Mouse (Mus musculus) skeletal muscle tissue, adult 2 months (tissue): ENCODE data around the gene Insc.
"Not testable (repeated sequence)": the region's sequence is repeated elsewhere in the genome, so short reads cannot be mapped to it uniquely, and the experiment has no call there.

Experiments
- DNase-seq: peaks from one replicate; pipeline ENCODE4 v3.0.0-alpha.2; 2012; ENCODE audit warnings: low read depth, low spot score

Gene Insc

DNA sequence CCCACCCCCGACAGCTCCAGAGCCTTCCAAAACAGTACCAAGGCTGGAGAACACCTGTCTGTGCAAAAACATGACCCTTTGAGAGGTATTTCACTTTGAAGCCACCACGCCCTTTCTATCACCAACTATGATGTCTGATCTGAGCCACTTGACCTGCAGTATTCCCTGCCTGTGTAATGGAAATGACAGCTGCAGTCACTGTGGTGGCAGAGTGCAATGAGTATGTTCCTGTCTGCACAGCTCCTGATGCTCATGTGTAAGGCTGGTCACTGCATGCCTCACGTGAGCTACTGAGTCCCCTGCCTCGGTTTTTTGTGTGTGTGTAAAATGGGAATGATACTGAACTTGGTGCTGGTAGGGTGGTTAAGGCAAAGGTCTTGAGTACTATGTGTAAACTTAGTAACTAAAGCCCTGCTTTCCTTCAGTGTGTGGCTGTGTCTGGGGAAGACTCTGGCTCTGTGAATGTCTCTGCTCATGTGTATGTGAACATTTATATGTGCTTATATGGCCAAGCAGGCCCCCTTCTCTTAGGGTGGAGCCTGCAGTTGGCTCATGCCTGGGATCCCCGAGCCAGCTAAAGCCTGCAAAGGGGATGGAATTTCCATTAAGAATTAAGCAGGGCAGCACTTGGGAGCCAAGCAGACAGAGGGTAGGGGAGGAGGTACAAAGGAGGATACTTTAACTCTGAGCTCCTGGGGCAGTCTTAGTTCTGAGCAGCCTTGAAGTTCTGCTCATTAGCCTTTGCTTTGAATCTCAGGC lies at the start of gene Insc:
Insc (plus strand) TSS at position 673 of the 759 bp plus-strand sequence.
- DNase-seq: no peak

GRCm38 (mm10) chr7:114700871-114701270 lies 42.6 kb upstream of the Insc start:
- DNase-seq: no peak

DNA sequence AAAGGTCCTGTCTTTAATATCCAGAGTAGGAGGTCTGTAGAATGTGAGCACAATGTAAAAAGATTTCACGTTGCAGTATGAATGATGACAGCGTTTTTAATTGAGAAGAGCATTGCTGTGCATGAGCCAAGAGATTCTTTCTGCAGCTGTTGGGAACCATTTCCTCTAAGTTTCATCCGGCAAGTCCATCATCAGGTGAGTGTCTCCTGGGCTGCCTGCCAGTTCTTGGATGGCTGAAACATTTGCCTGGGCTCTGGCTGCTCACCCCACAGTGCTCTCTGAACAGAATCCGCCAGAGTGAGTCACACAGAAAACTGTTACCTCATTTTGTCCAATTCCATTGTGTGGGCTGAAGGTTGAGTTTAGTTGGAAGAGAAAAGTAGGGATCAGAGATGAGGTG lies 36.8 kb upstream of the Insc start:
- DNase-seq: no peak

GRCm38 (mm10) chr7:114707398-114707797 lies 36.1 kb upstream of the Insc start:
- DNase-seq: no peak

GRCm38 (mm10) chr7:114710419-114710818 lies 33.1 kb upstream of the Insc start:
- no peak for DNase-seq

DNA sequence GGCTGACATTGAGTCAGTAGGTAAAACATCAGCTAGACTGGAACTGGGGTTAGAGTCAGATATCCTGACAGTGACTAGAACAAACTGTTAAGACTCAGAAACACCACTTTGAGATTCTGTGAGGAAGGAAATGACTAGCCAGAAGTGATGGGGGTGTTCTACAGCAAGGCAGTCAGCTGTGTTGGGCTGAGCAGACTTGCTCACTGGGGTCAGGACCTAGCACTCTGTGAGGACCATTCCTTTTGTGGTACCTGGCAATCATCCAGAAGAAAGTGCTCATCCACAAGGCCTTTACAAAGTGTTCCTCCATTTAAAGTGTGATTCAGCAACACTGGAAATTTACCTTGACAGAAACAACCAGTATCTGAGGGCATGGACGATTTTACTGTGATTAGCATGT lies 31.0 kb upstream of the Insc start:
- DNase-seq: no peak

- DNase-seq: no peak
Measured at GRCm38 (mm10) chr7:114718300-114718699, 25.2 kb upstream of the Insc start, which contains the start of gene Calcb. Calcb (plus strand) TSS chr7:114718643.

DNA sequence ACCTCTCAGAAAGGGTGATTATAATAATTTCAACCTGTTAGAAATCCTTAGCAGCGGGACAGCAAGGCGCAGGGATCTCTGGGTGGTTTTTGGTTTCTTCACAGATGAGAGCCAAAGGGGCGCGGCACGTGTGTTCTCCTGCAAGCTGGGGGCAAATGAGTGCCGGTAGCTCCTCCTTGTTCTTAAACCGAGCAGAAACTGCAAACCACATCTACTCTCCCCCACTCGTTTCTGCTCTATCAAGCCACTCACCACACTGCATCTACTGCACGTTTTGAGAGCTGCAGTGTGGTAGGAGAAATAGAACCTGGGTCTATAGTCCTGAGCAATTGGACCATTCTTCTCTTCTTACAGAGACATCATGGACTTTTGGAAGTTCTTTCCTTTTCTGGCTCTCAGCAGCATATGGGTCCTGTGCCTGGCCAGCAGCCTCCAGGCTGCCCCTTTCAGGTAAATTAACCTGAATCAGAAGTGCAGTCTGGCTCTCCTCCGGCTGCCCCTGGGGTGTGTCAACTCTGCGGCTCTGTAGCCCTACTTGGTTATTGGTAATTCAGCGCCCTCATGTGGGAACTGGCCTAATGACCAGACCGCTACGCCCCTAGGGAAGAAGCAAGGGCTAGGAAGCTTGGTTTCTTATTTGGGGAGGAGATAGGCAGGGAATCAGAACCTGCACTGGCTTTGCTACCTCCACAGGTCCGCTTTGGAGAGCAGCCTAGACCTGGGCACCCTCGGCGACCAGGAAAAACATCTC lies 23.9 kb upstream of the Insc start:
- DNase-seq: no peak

DNA sequence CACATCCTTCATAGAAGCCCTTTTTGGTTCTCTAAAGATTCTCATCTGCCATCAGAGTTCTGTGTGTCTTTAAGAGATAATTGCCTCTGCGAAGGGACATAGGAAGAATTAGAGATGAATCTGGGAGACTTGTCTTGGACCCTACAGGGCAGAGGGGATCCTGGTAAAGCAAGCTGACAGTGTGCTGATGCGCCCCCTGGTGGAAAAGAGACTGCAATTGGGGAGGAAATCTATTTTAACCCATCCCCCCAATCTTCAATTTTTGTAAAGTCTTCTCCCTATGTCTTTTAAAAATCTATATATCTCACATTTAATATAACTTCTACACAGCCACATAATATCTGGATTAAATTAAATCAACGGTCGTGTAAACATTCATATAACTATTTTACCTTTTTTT lies 13.8 kb upstream of the Insc start:
- not testable (repeated sequence) for DNase-seq

DNA sequence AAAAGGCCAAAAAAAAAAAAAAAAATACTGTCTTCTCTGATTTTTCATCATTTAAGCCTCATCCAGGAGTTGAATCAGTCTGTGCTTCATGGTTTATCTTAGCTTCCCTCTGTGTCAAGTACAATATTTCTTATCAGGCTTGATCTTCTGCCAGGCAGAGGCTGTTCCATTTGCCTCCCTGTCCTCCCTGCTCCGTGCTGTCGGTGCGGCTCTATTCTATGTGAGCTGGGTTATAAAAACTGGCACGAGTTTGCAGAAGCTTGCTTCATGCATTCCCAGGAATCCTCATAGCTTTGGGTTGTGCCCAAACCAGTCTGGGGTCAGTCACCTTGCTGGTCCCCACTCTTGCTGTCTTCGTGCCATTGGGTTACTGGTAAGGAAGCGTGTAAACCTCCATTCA lies 12.3 kb upstream of the Insc start:
- no peak for DNase-seq

- not testable (repeated sequence) for DNase-seq
Measured at GRCm38 (mm10) chr7:114731700-114732099, 11.8 kb upstream of the Insc start.

- no peak for DNase-seq
Measured at GRCm38 (mm10) chr7:114736256-114736655, 7.2 kb upstream of the Insc start.

GRCm38 (mm10) chr7:114738166-114738565 lies 5.3 kb upstream of the Insc start:
- DNase-seq: no peak

GRCm38 (mm10) chr7:114740360-114741165 lies 2.9 kb upstream of the Insc start:
- DNase-seq: no peak

DNA sequence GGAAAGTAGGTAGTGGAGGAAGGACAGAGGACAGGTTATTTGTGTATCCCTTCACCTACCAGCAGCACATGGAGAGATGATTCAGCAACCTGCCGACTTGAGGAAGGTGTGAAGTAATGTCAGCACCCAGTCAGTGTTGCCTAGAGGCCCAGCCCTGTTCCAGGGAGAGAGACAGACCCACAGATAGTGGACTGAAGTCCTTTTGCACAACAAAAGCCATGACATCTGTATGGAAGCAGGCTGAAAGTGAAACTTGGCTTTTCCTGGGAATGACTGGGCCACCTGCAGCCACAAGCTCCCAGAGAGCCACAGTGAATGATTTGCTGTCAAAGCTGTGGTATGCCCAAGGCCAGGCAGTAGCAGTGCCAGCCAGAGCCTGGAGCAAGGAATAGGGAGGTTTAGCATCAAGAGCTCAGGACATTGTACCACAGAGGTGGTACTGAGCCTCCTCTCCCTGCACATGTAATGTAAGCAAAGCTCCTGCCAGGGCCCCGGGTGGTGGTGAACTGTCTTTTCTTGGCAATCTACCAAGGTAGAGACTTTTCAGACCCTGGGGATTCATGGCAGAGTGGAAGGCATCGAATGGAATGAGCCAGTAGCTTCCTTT lies 1.2 kb downstream of the Insc start:
- peak; percentile 10 for DNase-seq

DNA sequence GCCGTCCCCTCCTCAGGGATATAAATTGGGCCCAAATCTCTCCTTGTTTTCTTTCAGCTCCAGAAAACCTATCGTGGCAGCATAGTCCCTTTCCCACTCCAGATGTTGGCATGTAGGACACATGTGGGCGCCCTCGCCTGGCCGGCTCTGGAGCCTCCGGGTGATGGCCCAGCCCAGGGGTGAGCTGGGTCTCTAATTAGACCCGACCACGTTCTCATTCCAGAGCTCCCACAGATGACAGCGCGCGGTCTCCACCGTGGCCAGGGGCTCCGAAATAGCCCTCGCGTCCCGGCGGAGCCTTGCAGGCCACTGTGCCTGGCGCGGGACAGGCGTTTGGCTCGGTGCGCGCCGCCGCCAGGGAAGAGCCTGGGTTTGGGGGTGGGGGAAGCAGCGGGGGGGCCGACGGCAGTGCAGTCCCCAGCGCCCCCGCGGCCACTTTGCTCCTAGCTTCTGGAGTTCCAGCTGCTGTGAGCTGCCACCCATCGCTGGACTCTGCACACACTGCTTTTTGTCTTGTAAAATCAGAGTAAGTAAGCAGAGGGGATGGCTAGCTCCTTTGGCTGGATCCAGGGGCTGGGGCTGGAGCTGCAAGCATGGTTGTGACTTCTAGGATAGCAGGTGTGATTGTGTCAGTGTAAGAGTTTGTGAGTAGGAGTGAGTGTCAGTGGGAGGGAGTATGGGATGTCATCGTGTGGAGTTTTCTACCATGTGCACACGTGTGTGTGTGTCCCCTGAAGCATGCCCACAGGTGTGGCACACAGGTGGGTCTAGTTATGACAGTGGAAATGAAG lies 2.2 kb downstream of the Insc start:
- DNase-seq: peak; percentile 7

DNA sequence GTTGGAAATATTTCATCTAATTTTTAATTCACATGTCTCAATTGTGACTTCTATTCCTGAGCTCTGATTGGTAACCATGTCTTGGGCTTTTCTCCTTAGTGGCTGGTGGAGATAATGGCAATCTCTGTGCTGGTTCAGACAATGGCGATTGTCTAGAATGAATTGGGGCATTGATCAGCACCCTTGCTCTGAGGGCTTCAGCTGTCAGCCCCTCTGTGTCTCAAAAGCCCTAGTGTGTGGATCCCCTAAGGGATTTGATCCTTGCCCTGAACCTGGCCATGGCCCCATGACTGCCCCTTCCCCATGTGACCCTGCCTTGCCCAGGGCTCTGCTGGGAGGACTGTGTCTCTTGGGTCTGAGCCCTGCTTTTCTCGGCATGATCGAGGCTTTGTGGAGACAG lies 4.1 kb downstream of the Insc start:
- DNase-seq: no peak

DNA sequence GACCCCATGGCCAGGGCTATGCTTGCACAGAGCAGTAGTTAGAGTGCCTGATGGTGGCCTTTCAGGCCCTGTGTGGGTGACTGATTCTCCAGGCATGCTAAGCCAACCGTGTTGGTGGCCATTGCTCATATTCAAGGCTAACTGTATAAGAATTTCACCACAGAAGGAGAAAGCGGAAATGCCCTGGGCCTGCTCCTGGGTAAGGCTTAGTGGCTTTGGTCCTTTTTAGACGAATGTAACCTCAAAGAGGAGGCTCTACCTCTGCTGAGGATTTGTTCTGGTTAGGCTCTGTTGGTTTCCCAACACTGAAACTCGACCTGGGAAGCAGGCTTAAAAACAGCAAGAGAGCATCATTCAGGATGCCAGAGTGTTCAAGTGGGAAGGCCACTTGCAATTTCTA lies 4.7 kb downstream of the Insc start:
- DNase-seq: no peak

GRCm38 (mm10) chr7:114753471-114753870 lies 10.0 kb downstream of the Insc start:
- DNase-seq: no peak

- no peak for DNase-seq
Measured at GRCm38 (mm10) chr7:114754196-114754595, 10.7 kb downstream of the Insc start.

GRCm38 (mm10) chr7:114754626-114755025 lies 11.1 kb downstream of the Insc start:
- DNase-seq: no peak
